Mouse (Mus musculus) limb, embryonic 15.5 days (tissue): Measurements from ENCODE around the gene Atf3. TPM values are rescaled to one million over a fixed set of nuclear protein-coding genes. Genes with fewer than 3 reads are reported as not detected.
"Not testable (repeated sequence)": the region's sequence is repeated elsewhere in the genome, so short reads cannot be mapped to it uniquely, and the experiment has no call there.

Experiments
- ATAC-seq: fragments of 200-750 bp; cut with Nextera tagmentation; 2 replicates; pipeline ENCODE4 v1.8.0; 2017; ENCODE audit warnings: low read depth, moderate TSS enrichment; ENCODE audit not compliant: insufficient number of reproducible peaks, low FRiP score, low TSS enrichment
- H3K27ac ChIP-seq: fragments of 300-500 bp; sonication (generic); 2 replicates; pipeline ENCODE4 v1.5.1; 2015; ENCODE audit warnings: moderate library complexity, mild to moderate bottlenecking, inconsistent platforms
- H3K27me3 ChIP-seq: fragments of 300-500 bp; sonication (generic); 2 replicates; pipeline ENCODE4 v1.6.1; 2015; ENCODE audit warnings: inconsistent platforms
- H3K36me3 ChIP-seq: fragments of 300-500 bp; sonication (generic); 2 replicates; pipeline ENCODE4 v1.6.1; 2015; ENCODE audit warnings: inconsistent platforms
- H3K4me1 ChIP-seq: fragments of 300-500 bp; sonication (generic); 2 replicates; pipeline ENCODE4 v1.6.1; 2015; ENCODE audit warnings: inconsistent platforms
- H3K4me2 ChIP-seq: fragments of 300-500 bp; sonication (generic); 2 replicates; pipeline ENCODE4 v1.6.1; 2015; ENCODE audit warnings: mild to moderate bottlenecking, inconsistent platforms
- H3K4me3 ChIP-seq: fragments of 300-500 bp; sonication (generic); 2 replicates; pipeline ENCODE4 v1.5.1; 2015; ENCODE audit warnings: mild to moderate bottlenecking, inconsistent platforms
- H3K9ac ChIP-seq: fragments of 300-500 bp; sonication (generic); 2 replicates; pipeline ENCODE4 v1.6.1; 2015; ENCODE audit warnings: inconsistent platforms
- H3K9me3 ChIP-seq: fragments of 300-500 bp; sonication (generic); 2 replicates; pipeline ENCODE4 v1.6.1; 2016; ENCODE audit warnings: inconsistent platforms
- WGBS: fragments of 180-500 bp; shearing (Covaris S2); methylation state at CpG from one replicate; pipeline ENCODE4 v1.1.7; 2015; 5-methylcytosine and 5-hydroxymethylcytosine counted together
- polyA plus RNA-seq: library from polyadenylated mRNA; unstranded; fragments of >200 nt; fragmentation: Nextera tagmentation; extraction: Ambion mirVana; gene quantifications from 2 replicates; pipeline ENCODE4 v1.2.1, GENCODE M21; 2015

Gene Atf3
- polyA plus RNA-seq, 1 experiment from 2014 or later = 8.2 TPM

- Histone ChIP-seq H3K4me2 (no peak overlapping the region), H3K27me3 (no peaks in the 10 kb centered on the region), H3K4me3 (no peak overlapping the region), H3K9ac (no peak overlapping the region), H3K4me1 (no peaks in the 10 kb centered on the region), H3K27ac (no peak overlapping the region), H3K9me3 (no peaks in the 10 kb centered on the region), H3K36me3 (no peaks in the 10 kb centered on the region)
- 11% methylated on average over 6 of the region's 6 CpGs for WGBS
- no peak for ATAC-seq
These were observed 45.4 kb downstream of the Atf3 start for GRCm38 (mm10) chr1:191172487-191172886.

GRCm38 (mm10) chr1:191170444-191170843, 47.4 kb downstream of the Atf3 start:
- Histone ChIP-seq H3K27ac (no peak overlapping the region), H3K4me1 (no peaks in the 10 kb centered on the region; the same call in 1 of the 2 replicates), H3K4me3 (no peak overlapping the region), H3K9ac (no peak overlapping the region), H3K4me2 (no peak overlapping the region), H3K27me3 (no peaks in the 10 kb centered on the region), H3K9me3 (no peaks in the 10 kb centered on the region), H3K36me3 (no peaks in the 10 kb centered on the region)
- 85% methylated on average over 2 of the region's 2 CpGs for WGBS
- ATAC-seq = no peak

GRCm38 (mm10) chr1:191166189-191166588, 51.6 kb downstream of the Atf3 start:
- 68% methylated on average over 4 of the region's 4 CpGs for WGBS
- Histone ChIP-seq H3K9me3 (no peaks in the 10 kb centered on the region), H3K9ac (no peak overlapping the region), H3K4me1 (no peaks in the 10 kb centered on the region; the same call in 1 of the 2 replicates), H3K4me2 (no peak overlapping the region), H3K27me3 (no peaks in the 10 kb centered on the region), H3K4me3 (no peak overlapping the region), H3K27ac (no peak overlapping the region), H3K36me3 (no peaks in the 10 kb centered on the region)
- no peak for ATAC-seq

- Histone ChIP-seq H3K9me3 (peaks cover 2% of the 10 kb centered on the region; the same call in 1 of the 2 replicates), H3K4me1 (no peaks in the 10 kb centered on the region; the same call in 1 of the 2 replicates), H3K27ac (no peak within 1 kb of the TSS), H3K36me3 (no peaks in the 10 kb centered on the region), H3K4me2 (no peak within 1 kb of the TSS), H3K27me3 (no peaks in the 10 kb centered on the region), H3K9ac (no peak within 1 kb of the TSS), H3K4me3 (no peak within 1 kb of the TSS)
- ATAC-seq = no peak
- 77% methylated on average over 3 of the region's 3 CpGs for WGBS
These were observed 53.1 kb downstream of the Atf3 start, which contains the start of gene Fam71a for GRCm38 (mm10) chr1:191164717-191165116. Fam71a (minus strand) TSS chr1:191164817.

- Histone ChIP-seq H3K4me1 (no peaks in the 10 kb centered on the region), H3K4me2 (no peak overlapping the region), H3K9me3 (no peaks in the 10 kb centered on the region), H3K27me3 (no peaks in the 10 kb centered on the region), H3K9ac (no peak overlapping the region), H3K36me3 (no peaks in the 10 kb centered on the region), H3K4me3 (no peak overlapping the region), H3K27ac (no peak overlapping the region)
- ATAC-seq = no peak
- 34% methylated on average over 3 of the region's 3 CpGs for WGBS
These were observed 63.5 kb downstream of the Atf3 start for GRCm38 (mm10) chr1:191154314-191154713.

- Histone ChIP-seq H3K4me3 (no peak overlapping the region), H3K27me3 (no peaks in the 10 kb centered on the region), H3K9me3 (no peaks in the 10 kb centered on the region), H3K27ac (no peak overlapping the region), H3K4me1 (no peaks in the 10 kb centered on the region), H3K9ac (no peak overlapping the region), H3K36me3 (no peaks in the 10 kb centered on the region), H3K4me2 (no peak overlapping the region)
- ATAC-seq = no peak
- 24% methylated on average over 4 of the region's 4 CpGs for WGBS
These were observed 64.8 kb downstream of the Atf3 start for GRCm38 (mm10) chr1:191153052-191153451.

GRCm38 (mm10) chr1:191150924-191151605, 66.8 kb downstream of the Atf3 start:
- H3K36me3 ChIP-seq = no peaks in the 10 kb centered on the region
- no peak for ATAC-seq
- H3K4me1 ChIP-seq = no peaks in the 10 kb centered on the region
- H3K27ac ChIP-seq = no peak overlapping the region
- H3K4me3 ChIP-seq = no peak overlapping the region
- H3K4me2 ChIP-seq = no peak overlapping the region
- WGBS = 74% methylated on average over 8 of the region's 8 CpGs
- H3K9ac ChIP-seq = no peak overlapping the region
- H3K27me3 ChIP-seq = no peaks in the 10 kb centered on the region
- no peaks in the 10 kb centered on the region for H3K9me3 ChIP-seq

- not testable (repeated sequence) for H3K36me3 ChIP-seq, H3K9me3 ChIP-seq, ATAC-seq, H3K4me1 ChIP-seq, H3K4me3 ChIP-seq, H3K27ac ChIP-seq, H3K27me3 ChIP-seq, H3K9ac ChIP-seq, H3K4me2 ChIP-seq
- WGBS = 81% methylated on average over 5 of the region's 5 CpGs
These were observed 68.3 kb downstream of the Atf3 start for GRCm38 (mm10) chr1:191149489-191149888.

GRCm38 (mm10) chr1:191140983-191141382, 76.9 kb downstream of the Atf3 start:
- Histone ChIP-seq H3K4me2 (no peak overlapping the region), H3K36me3 (no peaks in the 10 kb centered on the region), H3K27ac (no peak overlapping the region), H3K4me3 (no peak overlapping the region), H3K4me1 (no peaks in the 10 kb centered on the region), H3K9me3 (no peaks in the 10 kb centered on the region), H3K27me3 (no peaks in the 10 kb centered on the region), H3K9ac (no peak overlapping the region)
- 73% methylated on average over 8 of the region's 8 CpGs for WGBS
- no peak for ATAC-seq

- Histone ChIP-seq H3K4me1 (no peaks in the 10 kb centered on the region), H3K27ac (no peak overlapping the region), H3K27me3 (no peaks in the 10 kb centered on the region), H3K9ac (no peak overlapping the region), H3K4me3 (no peak overlapping the region), H3K4me2 (no peak overlapping the region), H3K36me3 (no peaks in the 10 kb centered on the region), H3K9me3 (no peaks in the 10 kb centered on the region)
- ATAC-seq = no peak
- 70% methylated on average over 7 of the region's 7 CpGs for WGBS
These were observed 78.9 kb downstream of the Atf3 start for GRCm38 (mm10) chr1:191138874-191139495.

GRCm38 (mm10) chr1:191138436-191138835, 79.4 kb downstream of the Atf3 start:
- Histone ChIP-seq H3K4me2 (no peak overlapping the region), H3K4me3 (no peak overlapping the region), H3K9me3 (no peaks in the 10 kb centered on the region), H3K27me3 (no peaks in the 10 kb centered on the region), H3K9ac (no peak overlapping the region), H3K4me1 (no peaks in the 10 kb centered on the region), H3K36me3 (no peaks in the 10 kb centered on the region), H3K27ac (no peak overlapping the region)
- WGBS = 93% methylated on average over 4 of the region's 4 CpGs
- ATAC-seq = no peak

- no peaks in the 10 kb centered on the region for H3K27me3 ChIP-seq
These were observed 82.4 kb downstream of the Atf3 start for GRCm38 (mm10) chr1:191135406-191135805.

More at GRCm38 (mm10) chr1:191135406-191135805, 82.4 kb downstream of the Atf3 start:
- Histone ChIP-seq H3K4me3 (no peak overlapping the region), H3K9ac (no peak overlapping the region), H3K4me2 (no peak overlapping the region), H3K36me3 (no peaks in the 10 kb centered on the region), H3K9me3 (no peaks in the 10 kb centered on the region), H3K4me1 (no peaks in the 10 kb centered on the region), H3K27ac (no peak overlapping the region)
- WGBS = 45% methylated on average over 4 of the region's 4 CpGs
- ATAC-seq = no peak
